Mouse (Mus musculus) erythroblast, embryonic 14.5 days (primary cell): ENCODE results near the gene Pou4f1.

Experiments used
- GATA1 ChIP-seq: IDR thresholded peaks from 2 replicates; pipeline ENCODE4 v1.6.1; 2012; ENCODE audit warnings: low read length, inconsistent platforms, mixed read lengths
- TAL1 ChIP-seq: IDR thresholded peaks from 3 replicates; pipeline ENCODE4 v1.6.1; 2012; ENCODE audit warnings: low read length, inconsistent platforms, mixed read lengths

GRCm38 (mm10) chr14:104453824-104454223 is 14.0 kb downstream of the Pou4f1 start:
- TF ChIP-seq GATA1 (no peak), TAL1 (no peak)
